Mouse (Mus musculus): Measurements from ENCODE around the gene Cldn14. TPM values are rescaled to one million over a fixed set of nuclear protein-coding genes. Genes with fewer than 3 reads are reported as not detected.

Gene Cldn14
- total and polyA plus RNA-seq, 3 experiments: not detected

GRCm38 (mm10) chr16:93919189-93919588 is 89.4 kb downstream of the Cldn14 start:
- Histone ChIP-seq H3K4me1 (ENCODE audit: control insufficient read depth in 1 of 2, insufficient read depth in 2 of 2, low read length in 2 of 2) (peaks cover 3 to 10% of the 10 kb centered on the region in 2 experiments; a peak in 3 of 4 replicates), H3K4me3 (ENCODE audit: control insufficient read depth in 1 of 2, insufficient read depth in 1 of 2, low read depth in 2 of 2, low read length in 2 of 2) (no peak overlapping the region), H3K9ac (ENCODE audit: control insufficient read depth, low read depth, low read length, poor library complexity, severe bottlenecking) (no peak overlapping the region), H3K79me2 (ENCODE audit: control insufficient read depth, insufficient read depth, low read length, poor library complexity) (no peaks in the 10 kb centered on the region), H3K36me3 (ENCODE audit: control insufficient read depth in 1 of 2, insufficient read depth in 2 of 2, low read length in 2 of 2) (peaks cover 0 to 8% of the 10 kb centered on the region in 2 experiments; a peak in 2 of 4 replicates), H3K9me3 (replicated peaks; ENCODE audit: insufficient read depth, low read length) (no peaks in the 10 kb centered on the region), H3K27me3 (ENCODE audit: control insufficient read depth in 1 of 2, insufficient read depth in 2 of 2, low read length in 2 of 2) (no peaks in the 10 kb centered on the region), H3K27ac (ENCODE audit: control insufficient read depth, low read depth, low read length) (no peak overlapping the region)
- TF ChIP-seq TCF12 (IDR thresholded peaks at IDR 0.05; ENCODE audit: low read depth, low read length): no peak
- TF ChIP-seq BHLHE40 (IDR thresholded peaks at IDR 0.05; ENCODE audit: borderline replicate concordance, low read depth, low read length): no peak
- TF ChIP-seq CTCF (IDR thresholded peaks at IDR 0.05 in 2 of 3, conservative IDR thresholded peaks at IDR 0.05 in 1 of 3; ENCODE audit: control insufficient read depth in 1 of 3, insufficient read depth in 1 of 3, low read depth in 2 of 3, low read length in 3 of 3, poor library complexity in 1 of 3, severe bottlenecking in 1 of 3): no peak
- no peak for TF ChIP-seq MXI1 (IDR thresholded peaks at IDR 0.05; ENCODE audit: low read depth, low read length)
- TF ChIP-seq POLR2A (IDR thresholded peaks at IDR 0.05; ENCODE audit: control insufficient read depth in 1 of 2, insufficient read depth in 1 of 2, low read depth in 1 of 2, low read length in 2 of 2, poor library complexity in 1 of 2): no peak
- no peak for TF ChIP-seq UBTF (IDR thresholded peaks at IDR 0.05; ENCODE audit: borderline replicate concordance, insufficient read depth, low read depth, low read length)
- TF ChIP-seq CHD2 (IDR thresholded peaks at IDR 0.05; ENCODE audit: low read length): no peak
- TF ChIP-seq SMC3 (IDR thresholded peaks at IDR 0.05; ENCODE audit: low read depth, low read length): no peak
- TF ChIP-seq TAL1 (IDR thresholded peaks at IDR 0.05; ENCODE audit: low read length): no peak
- TF ChIP-seq POLR2AphosphoS2 (IDR thresholded peaks at IDR 0.05; ENCODE audit: low read length): no peak
- no peak for TF ChIP-seq GABPA (IDR thresholded peaks at IDR 0.05; ENCODE audit: low read depth, low read length)
- TF ChIP-seq MYB (IDR thresholded peaks at IDR 0.05; ENCODE audit: low read depth, low read length): no peak
- TF ChIP-seq TBP (IDR thresholded peaks at IDR 0.05; ENCODE audit: low read depth, low read length): no peak
- TF ChIP-seq ZKSCAN1 (IDR thresholded peaks at IDR 0.05; ENCODE audit: low read depth, low read length): no peak
- TF ChIP-seq MAX (IDR thresholded peaks at IDR 0.05; ENCODE audit: low read length): no peak
- no peak for TF ChIP-seq MEF2A (IDR thresholded peaks at IDR 0.05; ENCODE audit: extremely low read depth, insufficient replicate concordance, low read depth, low read length, poor library complexity, severe bottlenecking)
- TF ChIP-seq POLR2AphosphoS5 (IDR thresholded peaks at IDR 0.05; ENCODE audit: borderline replicate concordance, low read depth, low read length): no peak
- no peak for TF ChIP-seq RCOR1 (IDR thresholded peaks at IDR 0.05; ENCODE audit: low read depth, low read length)
- no peak for TF ChIP-seq MYC (IDR thresholded peaks at IDR 0.05; ENCODE audit: low read depth, low read length)
- DNase-seq (ENCODE audit: low read depth, low spot score): no peak

GRCm38 (mm10) chr16:93918679-93919060 is 90.0 kb downstream of the Cldn14 start:
- peaks cover 4 to 15% of the 10 kb centered on the region in 2 experiments; a peak in 3 of 4 replicates for H3K4me1 ChIP-seq (ENCODE audit: control insufficient read depth in 1 of 2, insufficient read depth in 2 of 2, low read length in 2 of 2)
- H3K27me3 ChIP-seq (ENCODE audit: control insufficient read depth in 1 of 2, insufficient read depth in 2 of 2, low read length in 2 of 2): no peaks in the 10 kb centered on the region
- no peaks in the 10 kb centered on the region for H3K79me2 ChIP-seq (ENCODE audit: control insufficient read depth, insufficient read depth, low read length, poor library complexity)
- H3K9ac ChIP-seq (ENCODE audit: control insufficient read depth, low read depth, low read length, poor library complexity, severe bottlenecking): no peak overlapping the region
- TF ChIP-seq CTCF (IDR thresholded peaks at IDR 0.05 in 2 of 3, conservative IDR thresholded peaks at IDR 0.05 in 1 of 3; ENCODE audit: control insufficient read depth in 1 of 3, insufficient read depth in 1 of 3, low read depth in 2 of 3, low read length in 3 of 3, poor library complexity in 1 of 3, severe bottlenecking in 1 of 3) (no peak), ZKSCAN1 (IDR thresholded peaks at IDR 0.05; ENCODE audit: low read depth, low read length) (no peak), MYB (IDR thresholded peaks at IDR 0.05; ENCODE audit: low read depth, low read length) (0 out of 2 replicates have a peak, but pooled peaks have one; percentile 3), MAZ (IDR thresholded peaks at IDR 0.05; ENCODE audit: low read depth, low read length) (0 out of 2 replicates have a peak, but pooled peaks have one; percentile 4)
- DNase-seq (ENCODE audit: low read depth, low spot score): no peak
- H3K4me3 ChIP-seq (ENCODE audit: control insufficient read depth in 1 of 2, insufficient read depth in 1 of 2, low read depth in 2 of 2, low read length in 2 of 2): peak overlapping the region in 1 of 2 experiments; percentile 33; a peak in 2 of 4 replicates
- no peak overlapping the region for H3K27ac ChIP-seq (ENCODE audit: control insufficient read depth, low read depth, low read length)
- H3K9me3 ChIP-seq (replicated peaks; ENCODE audit: insufficient read depth, low read length): no peaks in the 10 kb centered on the region
- H3K36me3 ChIP-seq (ENCODE audit: control insufficient read depth in 1 of 2, insufficient read depth in 2 of 2, low read length in 2 of 2): peaks cover 0 to 12% of the 10 kb centered on the region in 2 experiments; a peak in 2 of 4 replicates

Data from MEL (cell line).